Mouse (Mus musculus) mouse embryonic stem cell (cell line): ENCODE measurements around the gene Ank.

Experiments used
- in situ Hi-C, 2 experiments: fragments of 300-500 bp; cut with MboI; formaldehyde crosslinking; loops; 1 replicate in 1 of 2; 3 replicates in 1 of 2; pipeline ENCODE4 v1.14.3; 2019 to 2020; ENCODE audit warnings: low sequenced_read_pairs in 2 of 2, low pct_unique_long_range_greater_than_20kb in 1 of 2, mixed read lengths in 1 of 2; ENCODE audit not compliant: unreplicated experiment in 1 of 2

Ank gene

DNA sequence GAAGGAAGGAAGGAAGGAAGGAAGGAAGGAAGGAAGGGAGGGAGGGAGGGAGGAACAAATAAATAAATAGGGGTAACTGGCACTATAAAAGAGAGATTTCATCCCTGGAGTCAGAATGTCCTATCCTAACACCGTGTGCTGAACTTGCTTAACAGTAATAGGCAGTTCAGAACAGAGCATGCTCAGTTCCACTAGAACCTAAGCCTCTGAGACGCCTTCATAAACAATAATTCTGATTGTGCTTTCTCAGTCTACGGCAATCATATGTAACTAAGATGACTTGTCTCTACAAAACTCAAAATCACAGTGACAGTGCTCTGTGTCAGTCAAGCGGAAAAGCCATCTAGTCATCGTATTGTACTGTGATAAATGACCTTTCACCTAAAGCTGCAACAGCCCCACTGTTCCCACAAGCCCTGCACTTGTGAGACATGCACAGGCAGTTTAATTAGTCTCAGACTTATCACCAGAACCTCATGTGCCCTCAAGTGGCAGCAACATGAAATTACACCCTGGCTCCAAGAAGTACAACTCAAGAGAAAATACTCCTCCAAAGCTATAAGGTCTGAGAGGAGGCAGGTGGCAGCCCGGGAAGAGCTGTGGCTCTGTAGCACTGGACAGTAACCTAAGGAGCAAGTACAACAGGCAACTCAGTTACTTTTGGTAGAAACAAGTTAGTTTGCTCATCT is 146.2 kb downstream of the Ank start:
- in situ Hi-C loops: no loop called here

DNA sequence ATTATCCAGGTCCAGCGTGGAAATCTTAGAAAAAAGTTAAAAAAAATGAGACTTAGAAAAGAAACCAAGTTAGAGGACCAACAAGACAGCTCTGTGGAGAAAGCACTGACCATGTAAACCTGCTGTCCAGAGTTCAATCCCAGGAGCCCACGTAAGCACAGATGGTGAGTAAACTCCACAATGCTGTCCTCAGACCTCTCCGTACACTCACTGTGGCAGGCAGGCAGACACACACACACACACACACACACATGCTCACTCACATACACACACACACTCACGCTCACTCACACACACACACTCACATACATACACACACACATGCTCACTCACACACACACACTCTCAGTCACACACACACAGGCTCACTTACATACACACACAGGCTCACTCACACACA is 146.8 kb downstream of the Ank start:
- in situ Hi-C loops: no loop called here

DNA sequence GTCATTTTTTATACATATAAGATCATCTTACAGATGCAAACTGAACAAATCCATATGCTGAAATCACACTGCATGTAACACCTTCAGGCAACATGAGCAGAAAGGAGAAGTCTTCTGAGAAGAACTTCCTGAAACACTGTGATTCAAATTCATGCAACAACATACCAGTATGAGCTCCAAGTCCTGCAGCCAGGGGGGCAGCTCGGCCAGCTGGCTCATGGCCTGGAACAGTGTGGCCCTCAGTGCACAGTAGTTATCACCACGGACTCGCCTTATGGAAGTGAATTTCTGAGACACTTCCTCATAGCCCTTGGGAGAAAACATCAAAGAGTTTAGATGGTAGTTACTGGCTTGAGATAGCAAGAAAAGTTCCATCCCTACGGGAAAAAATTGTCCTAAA is 149.7 kb downstream of the Ank start:
- in situ Hi-C loops: no loop called here

DNA sequence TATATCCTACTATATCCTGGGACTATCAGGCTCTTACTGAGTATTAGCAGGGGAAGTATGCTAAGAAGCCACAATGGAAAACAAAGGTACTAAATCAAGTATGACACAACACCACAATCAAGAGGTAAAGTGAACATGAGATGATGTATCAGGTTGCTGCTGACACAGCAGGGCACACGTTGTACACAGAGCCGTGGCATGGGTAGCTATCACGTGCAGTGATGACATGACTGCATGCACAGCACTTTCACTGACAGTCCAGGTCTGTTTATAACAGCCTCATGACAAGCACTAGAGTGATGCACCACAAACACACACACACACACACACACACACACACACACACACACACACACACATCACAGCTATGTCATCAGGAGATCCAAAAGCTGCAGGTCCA is 150.8 kb downstream of the Ank start:
- in situ Hi-C loops: no loop called here

DNA sequence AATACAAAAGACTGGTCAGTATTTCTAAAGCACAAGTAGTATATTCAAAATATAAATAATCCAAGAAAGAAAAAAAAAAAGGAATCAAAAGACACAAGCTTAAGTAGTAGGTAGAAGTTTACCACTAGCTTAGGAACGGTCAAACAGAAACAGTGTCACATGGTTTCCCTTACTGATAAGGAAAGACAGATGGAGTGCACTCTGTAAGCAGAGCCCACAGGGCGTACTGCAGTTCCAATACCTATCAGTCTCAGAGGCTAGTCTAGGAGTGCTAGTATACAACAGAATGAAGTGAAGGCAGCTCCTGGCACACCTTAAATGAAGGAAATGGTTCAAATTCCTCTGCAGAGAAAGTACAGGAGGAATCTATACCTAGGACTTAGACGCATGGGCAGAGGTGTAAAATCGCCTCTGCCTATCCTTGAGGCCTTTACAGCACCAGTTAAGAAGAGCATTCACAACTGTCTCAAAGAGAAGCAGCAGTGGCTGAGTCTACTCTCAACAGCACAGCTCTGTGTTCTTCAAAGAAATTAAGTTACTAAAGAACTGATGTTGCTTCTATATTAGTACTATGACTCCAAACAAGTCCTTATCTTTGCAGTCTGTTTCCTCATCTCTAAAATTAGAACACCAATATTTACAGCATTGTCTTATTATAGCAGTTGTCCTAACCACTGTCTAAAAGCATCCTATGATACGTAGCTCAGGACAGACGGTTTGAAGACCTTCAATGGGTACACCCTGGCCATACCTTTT is 152.5 kb downstream of the Ank start:
- in situ Hi-C loops: no loop called here

DNA sequence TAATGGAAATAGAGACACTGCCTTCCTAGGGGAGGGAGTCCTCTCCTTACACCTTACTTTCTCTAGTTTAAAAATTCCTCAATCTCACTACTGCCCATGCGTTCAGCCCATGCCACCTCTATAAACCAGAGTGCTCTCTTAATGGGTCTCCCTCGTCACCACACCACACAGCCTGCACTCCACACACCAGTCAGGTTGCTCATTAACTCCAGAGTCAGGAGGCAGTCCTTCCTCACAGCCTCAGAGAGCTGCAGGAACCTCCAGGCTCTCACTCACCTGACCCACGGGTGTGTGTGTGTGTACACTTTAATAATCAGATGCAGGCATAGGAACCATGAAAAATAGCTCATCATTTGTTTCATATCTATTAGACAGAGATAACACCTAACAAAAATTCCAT is 153.2 kb downstream of the Ank start:
- in situ Hi-C loops: no loop called here

DNA sequence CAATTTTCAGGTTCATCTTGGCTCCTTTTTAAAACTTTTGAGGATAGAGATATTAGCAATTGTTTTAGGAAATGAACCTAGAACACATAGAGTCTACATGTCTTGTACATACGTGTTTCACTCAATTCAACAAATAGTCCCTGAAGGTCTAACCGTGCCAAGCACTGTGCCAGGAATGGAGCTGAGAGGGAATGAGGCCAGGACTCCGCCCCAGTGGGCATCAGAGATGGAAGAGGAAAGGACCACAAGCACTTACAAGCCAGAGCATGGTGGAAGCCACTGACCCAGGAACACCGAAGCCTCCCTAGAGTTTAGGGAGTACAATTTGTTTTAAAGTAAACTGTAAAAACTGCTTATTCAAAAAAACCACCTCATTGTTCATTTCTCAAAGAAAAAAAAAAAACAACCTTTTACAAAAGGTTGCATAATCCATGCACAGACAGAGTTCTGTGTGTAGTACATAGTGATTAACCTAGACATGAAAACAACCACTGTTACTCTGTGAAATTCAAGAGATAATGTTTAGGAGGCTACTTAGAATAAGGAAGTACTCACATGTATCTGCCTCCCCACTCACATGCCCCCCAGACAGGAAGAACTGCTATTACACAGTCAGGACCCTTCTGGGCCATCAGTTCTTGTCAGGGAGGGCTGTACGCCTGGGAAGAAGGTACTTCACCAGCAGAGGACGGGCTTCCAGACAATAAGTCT is 154.2 kb downstream of the Ank start:
- in situ Hi-C loops: no loop called here

DNA sequence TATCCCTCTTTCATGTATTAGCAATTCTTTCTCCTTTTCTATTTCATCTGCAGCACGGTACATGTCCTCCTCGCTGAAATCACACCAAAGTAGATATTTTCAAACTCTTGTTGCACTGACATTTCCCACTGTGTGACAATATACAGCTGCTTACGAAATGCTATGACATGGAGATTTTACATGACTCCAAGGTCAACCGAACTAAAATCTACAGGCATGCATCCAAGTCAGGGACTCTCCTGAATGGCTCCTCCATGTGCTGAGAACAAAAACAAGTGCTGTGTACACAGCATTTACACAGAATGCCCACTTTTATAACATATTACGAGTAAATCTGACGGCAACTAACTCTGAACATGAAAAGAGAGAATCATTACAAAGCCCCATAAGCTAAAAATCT is 156.8 kb downstream of the Ank start:
- in situ Hi-C loops: no loop called here

DNA sequence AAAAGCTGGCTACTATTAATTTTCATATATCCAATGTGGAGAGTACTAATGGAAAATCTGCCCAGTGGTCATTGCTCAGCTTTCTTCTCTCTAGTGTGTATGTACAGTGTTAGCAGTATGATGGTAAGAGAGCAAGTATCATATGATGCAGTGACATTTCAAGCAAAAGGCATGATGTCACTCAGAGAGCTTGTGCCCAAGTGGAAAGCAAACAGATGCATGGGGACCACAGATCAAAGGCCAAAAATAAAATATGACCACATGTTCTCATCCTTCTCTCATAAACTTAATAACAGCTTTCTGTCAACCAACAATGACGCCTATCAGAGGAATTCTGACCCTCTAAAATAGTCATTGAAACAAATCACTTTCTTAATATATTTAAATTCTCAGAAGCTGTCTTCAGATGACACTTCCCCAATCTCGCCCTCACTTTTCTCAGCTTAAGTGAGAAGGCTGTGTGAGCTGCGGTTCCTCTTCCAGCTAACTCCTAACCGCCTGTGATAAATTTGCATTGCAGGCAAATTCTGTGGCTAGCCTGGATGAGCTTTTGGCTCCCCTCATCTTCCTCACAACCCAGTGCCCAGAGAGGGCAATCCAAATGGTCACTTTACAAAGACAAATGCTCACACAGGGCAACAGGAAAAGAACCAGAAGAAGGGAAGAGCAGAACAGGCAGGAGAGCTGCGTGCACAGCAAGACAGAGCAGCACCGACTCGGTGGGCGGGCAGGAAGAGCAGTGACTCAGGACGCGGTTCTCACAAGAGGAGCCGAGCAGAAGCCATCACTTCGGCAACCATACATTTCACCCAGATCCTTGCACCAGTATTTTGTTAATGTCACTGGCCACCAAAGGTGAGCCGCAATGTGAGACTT is 158.8 kb downstream of the Ank start:
- in situ Hi-C loops: no loop called here

DNA sequence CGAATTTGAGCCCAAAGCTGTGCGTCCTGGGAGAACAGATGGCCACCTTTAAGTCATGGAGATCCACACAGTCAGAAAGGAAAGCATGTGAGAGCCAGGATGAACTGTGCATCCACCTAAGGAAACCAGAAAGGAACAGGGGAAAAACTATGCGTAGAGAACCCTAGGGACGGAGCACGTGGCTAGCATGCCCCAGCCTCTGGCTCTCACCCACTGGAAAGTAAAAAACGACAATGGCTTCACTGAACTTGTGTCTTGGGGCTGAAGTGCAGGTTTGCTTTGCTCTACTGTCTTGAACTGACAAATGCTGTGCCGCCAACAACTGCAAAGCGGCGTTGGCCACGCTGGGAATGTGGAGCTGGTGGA is 159.4 kb downstream of the Ank start:
- in situ Hi-C loops: no loop called here

DNA sequence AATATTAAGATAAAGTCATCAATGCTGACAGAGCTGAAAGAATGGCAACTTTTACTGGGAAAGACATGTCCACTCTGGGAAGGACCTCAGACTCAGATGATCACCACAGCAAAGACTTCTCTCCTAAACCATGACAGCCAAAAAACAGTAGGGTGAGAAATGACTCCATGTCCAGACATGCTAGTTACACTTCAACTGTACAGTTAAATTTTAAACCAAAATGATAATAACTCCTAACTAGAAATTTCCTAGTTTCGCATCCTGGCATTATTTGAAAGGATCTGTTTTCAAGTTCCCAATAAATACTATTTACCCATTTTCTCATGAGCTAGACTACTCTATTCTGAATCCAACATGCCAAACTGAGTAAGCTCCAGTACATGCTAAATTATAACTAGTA is 159.8 kb downstream of the Ank start:
- in situ Hi-C loops: no loop called here

DNA sequence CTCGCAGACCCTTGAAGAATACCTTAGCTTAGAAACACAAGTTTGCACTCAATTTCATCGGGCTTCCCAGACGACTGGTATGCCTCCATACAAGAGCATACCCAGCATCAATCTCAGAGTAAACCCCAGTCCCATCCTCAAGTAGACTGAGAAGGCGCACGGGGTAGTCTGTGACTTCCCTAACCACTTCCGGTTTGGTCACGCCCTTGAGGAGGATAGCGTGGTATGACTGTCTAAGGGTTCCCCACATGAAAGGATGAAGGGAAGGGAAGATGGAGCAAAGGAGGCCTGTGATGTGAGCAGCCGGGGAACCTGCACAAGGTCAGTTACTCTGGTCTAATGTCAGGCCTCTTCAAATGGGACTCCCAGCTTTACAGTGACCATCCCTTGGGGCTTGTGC is 161.3 kb downstream of the Ank start:
- in situ Hi-C loops: no loop called here

DNA sequence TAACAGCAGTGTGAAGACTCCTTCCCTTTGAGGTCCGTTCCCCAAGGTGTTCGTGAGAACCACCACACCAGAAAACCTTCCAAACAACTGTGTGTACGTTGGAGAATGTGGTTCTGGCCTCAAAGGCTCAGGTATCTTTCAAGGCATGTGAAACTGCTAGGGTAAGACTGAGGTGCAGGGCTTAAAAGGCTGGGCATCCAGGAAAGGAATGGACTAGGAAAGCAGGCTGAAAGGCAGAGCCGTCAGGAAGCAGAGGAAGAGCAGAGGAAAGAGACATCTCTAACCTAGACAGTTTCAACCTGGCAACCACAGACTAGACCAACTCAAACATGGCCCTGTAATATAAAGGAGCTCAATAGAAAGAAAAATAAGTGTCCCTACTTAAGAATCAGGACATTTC is 162.6 kb downstream of the Ank start:
- in situ Hi-C loops: no loop called here

DNA sequence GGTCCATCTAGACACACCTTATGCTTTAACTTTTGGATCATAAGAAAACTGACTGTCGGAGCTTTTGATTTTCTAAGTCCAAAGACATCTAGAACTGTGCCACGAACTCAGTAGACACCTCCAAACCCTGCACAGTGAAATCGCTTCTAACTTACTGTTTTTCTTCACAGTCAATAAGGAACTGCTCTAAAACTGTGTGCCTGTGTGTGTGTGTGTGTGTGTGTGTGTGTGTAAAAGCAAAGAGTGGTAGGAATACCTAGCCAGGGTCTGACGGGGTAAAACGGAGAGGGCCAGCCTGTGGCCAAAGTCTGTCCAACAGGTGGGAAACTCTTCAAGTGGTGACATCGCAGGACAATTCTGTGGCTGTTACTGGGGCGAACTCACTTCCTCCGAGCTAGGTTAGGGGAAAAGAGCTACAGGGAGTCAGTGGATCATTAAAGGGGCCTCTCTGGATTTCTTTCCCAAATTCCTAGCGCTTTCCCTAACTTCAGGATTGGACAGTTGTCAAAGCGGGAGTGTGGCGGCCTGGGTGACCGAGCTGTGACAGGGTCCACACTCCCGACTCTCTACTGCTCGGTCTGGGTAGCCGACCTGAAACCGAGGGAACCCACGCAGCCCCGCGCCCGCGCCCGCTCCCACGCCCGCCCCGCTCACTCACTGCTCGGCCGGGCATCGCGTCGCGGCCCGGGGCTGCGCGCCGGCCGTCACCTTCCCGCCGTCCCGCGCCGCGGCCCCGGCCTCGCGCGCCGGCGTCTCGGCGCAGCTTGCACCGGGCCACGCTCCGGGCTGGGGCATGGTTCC is 163.5 kb downstream of the Ank start:
- in situ Hi-C loops: no loop called here

DNA sequence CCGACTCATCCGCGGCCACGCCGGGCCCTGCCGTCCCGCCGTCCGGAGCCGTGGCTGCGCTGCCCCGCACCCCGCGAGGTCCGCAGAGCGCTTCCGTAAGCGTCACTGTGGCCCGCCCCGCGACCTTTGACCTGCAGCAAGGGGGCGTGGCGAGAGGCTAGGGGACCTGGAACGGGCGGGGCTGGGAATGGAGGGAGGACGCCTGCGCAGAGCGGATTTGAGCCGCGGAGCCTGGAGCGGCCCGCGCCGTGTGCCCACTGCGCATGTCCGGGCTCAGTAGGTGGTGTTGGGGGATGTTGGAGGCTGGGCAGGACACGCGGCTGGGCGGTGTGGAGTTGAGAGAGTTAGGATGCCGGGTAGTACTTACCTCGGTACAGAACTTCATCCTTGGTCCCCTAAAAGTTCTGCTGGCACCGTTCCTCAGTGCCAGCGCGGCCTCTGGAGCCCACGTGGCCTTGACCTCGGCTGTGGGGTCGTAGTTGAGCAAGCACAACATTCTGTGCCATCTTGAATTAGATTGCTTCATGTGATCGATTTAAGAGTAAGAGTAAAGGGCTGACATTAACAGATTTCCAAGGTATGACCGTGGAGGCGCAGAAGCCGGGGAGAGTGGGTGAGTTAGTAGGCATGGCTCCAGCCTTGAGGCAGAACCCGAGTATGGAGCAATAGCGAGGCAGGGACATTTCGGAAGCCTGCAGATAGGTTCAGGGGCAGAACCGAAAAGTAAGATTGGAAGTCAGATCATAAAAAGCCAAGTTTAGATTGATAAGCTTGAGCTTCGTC is 164.3 kb downstream of the Ank start, which contains the start of gene Otulin:
Otulin (minus strand) TSS at position 93 of the 783 bp plus-strand sequence.
- in situ Hi-C loops: no loop called here

DNA sequence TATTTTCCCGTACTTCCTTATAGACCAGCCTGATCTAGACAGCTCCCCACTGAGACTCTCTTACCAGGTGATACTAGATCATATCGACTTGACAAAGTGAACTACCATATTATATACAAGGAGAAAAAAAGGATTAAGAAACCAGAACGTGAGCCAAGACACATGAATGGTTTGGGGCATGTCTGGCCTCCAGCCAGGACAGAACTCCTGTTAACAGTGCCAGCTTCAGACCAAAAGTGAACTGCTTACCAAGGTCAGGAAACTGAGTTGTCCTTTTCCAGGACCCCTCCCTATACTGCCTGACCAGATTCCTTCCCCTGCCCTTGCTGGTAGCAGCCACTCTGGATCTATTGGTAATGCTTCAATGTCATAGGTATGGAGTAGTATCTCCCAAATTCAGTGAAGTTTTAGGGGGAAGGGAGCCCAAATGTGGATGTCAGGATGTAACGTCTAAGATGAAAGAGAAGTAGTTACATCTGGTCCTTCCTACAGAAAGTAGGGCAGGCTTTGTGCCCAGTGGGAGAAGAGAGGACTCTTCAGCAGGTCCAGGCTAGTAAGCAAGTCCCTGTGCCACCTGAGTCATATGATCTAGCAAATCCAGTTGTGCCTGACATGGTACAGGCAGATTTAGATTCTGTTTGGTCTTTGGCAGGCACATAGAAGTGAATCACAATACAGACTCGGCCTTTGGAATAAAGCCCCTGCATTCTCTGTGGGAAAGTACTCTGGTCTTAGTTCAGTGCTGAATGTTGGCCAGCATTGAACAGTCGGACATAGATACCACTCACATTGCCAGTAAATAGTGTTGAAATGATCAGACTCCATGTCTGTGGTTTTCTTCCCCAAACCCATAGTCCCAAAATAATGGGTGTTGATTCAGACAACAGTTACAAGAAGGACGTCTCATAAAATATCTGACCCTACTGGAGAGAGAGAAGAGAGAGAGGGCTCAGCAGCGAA is 167.7 kb downstream of the Ank start:
- in situ Hi-C loops: no loop called here
